26 mouse cellular contexts compared by ENCODE assay signal in genomic region chr11:82237439-82237838, GRCm38 (mm10).
DNase-seq lines count a peak whose midpoint lies in the region; ATAC-seq lines count a peak whose summit lies in the region.
"Had no signal": no experiment of that assay in that cellular context is flagged by ENCODE, and none has a peak within 500 bp of the region (broad histone marks: within the 10 kb centered on the region; RNA-seq: fewer than 3 reads in every experiment).

No protein-coding gene starts in this region.

- no peaks in the 10 kb centered on the region for H3K27me3 ChIP-seq in forebrain, embryonic 16.5 days (replicated peaks; ENCODE audit: control insufficient read depth, insufficient read depth, low read length)
- peaks cover 26% of the 10 kb centered on the region for H3K27me3 ChIP-seq in forebrain, embryonic 10.5 days (ENCODE audit: poor library complexity, severe bottlenecking)
- no peaks in the 10 kb centered on the region; the same call in none of the 2 replicates for H3K27me3 ChIP-seq in neural tube, embryonic 13.5 days
- 0 out of 2 replicates have a peak, but pooled peaks cover 4% of the 10 kb centered on the region for H3K27me3 ChIP-seq in neural tube, embryonic 15.5 days (replicated peaks)
- H3K27me3 ChIP-seq: liver, embryonic 15.5 days; stomach, embryonic 15.5 days had no signal

- H3K27ac ChIP-seq in forebrain, embryonic 16.5 days (ENCODE audit: low read length): no peak overlapping the region
- no peak overlapping the region for H3K27ac ChIP-seq in forebrain, embryonic 10.5 days
- H3K27ac ChIP-seq in neural tube, embryonic 13.5 days (replicated peaks): 0 out of 2 replicates have a peak overlapping the region, but pooled peaks have one; percentile 33
- H3K27ac ChIP-seq in neural tube, embryonic 15.5 days (replicated peaks): no peak overlapping the region
- H3K27ac ChIP-seq: heart, embryonic 10.5 days; heart, embryonic 15.5 days; limb, embryonic 12.5 days; liver, embryonic 15.5 days; stomach, embryonic 15.5 days had no signal

- 24% methylated on average over 5 of the region's 5 CpGs for WGBS in forebrain, embryonic 16.5 days
- WGBS in forebrain, embryonic 10.5 days: 69% methylated on average over 5 of the region's 5 CpGs
- 16% methylated on average over 5 of the region's 5 CpGs for WGBS in neural tube, embryonic 13.5 days
- 32% methylated on average over 5 of the region's 5 CpGs for WGBS in neural tube, embryonic 15.5 days

- peaks cover 10% of the 10 kb centered on the region for H3K4me1 ChIP-seq in forebrain, embryonic 16.5 days (replicated peaks; ENCODE audit: control insufficient read depth, insufficient read depth, low read length)
- peaks cover 8% of the 10 kb centered on the region; the same call in 1 of the 2 replicates for H3K4me1 ChIP-seq in forebrain, embryonic 10.5 days
- peaks cover 25% of the 10 kb centered on the region for H3K4me1 ChIP-seq in neural tube, embryonic 13.5 days (replicated peaks)
- peaks cover 13% of the 10 kb centered on the region for H3K4me1 ChIP-seq in neural tube, embryonic 15.5 days
- H3K4me1 ChIP-seq: heart, embryonic 10.5 days; heart, embryonic 15.5 days; liver, embryonic 15.5 days; stomach, embryonic 15.5 days had no signal

- intact Hi-C loops in left cerebral cortex, postnatal 4 days (cut with DNase I): loop anchor here (5.0 to 10.0 kb wide), 3 partner anchors 150 to 655 kb away; partner anchors contain the start of genes Cct6b, Fndc8, Rad51d and Tmem132e
- intact Hi-C loops in left cerebral cortex, postnatal 36 days (cut with DNase I): loop anchor here (5.0 to 10.0 kb wide), 2 partner anchors 165 to 447 kb away; no protein-coding TSS in a partner anchor

- H3K4me2 ChIP-seq in forebrain, embryonic 16.5 days (ENCODE audit: low read length): no peak overlapping the region
- no peak overlapping the region for H3K4me2 ChIP-seq in neural tube, embryonic 13.5 days
- H3K4me2 ChIP-seq in neural tube, embryonic 15.5 days: no peak overlapping the region
- H3K4me2 ChIP-seq: heart, embryonic 15.5 days; limb, embryonic 12.5 days; liver, embryonic 15.5 days; lung, embryonic 14.5 days; stomach, embryonic 15.5 days had no signal

- H3K9ac ChIP-seq in forebrain, embryonic 16.5 days (replicated peaks; ENCODE audit: low read depth, low read length): no peak overlapping the region
- H3K9ac ChIP-seq in neural tube, embryonic 13.5 days: peak overlapping the region; percentile 26; the same call in 1 of the 2 replicates
- H3K9ac ChIP-seq in neural tube, embryonic 15.5 days (replicated peaks): no peak overlapping the region
- H3K9ac ChIP-seq: heart, embryonic 15.5 days; limb, embryonic 12.5 days; liver, embryonic 15.5 days; lung, embryonic 14.5 days; stomach, embryonic 15.5 days had no signal

- peak; percentile 49 for ATAC-seq in forebrain, embryonic 16.5 days
- peak; percentile 59; the same call in 1 of the 2 replicates for ATAC-seq in neural tube, embryonic 13.5 days (ENCODE audit: low read depth)
- no peak for ATAC-seq in neural tube, embryonic 15.5 days (ENCODE audit: low FRiP score)
- ATAC-seq: CD4-positive, CD25-positive, alpha-beta regulatory T cell, adult 4 months; intestine, postnatal 0 days had no signal

- no peak overlapping the region for H3K4me3 ChIP-seq in forebrain, embryonic 16.5 days (replicated peaks; ENCODE audit: low read length)
- no peak overlapping the region for H3K4me3 ChIP-seq in forebrain, embryonic 10.5 days
- no peak overlapping the region for H3K4me3 ChIP-seq in neural tube, embryonic 13.5 days
- H3K4me3 ChIP-seq in neural tube, embryonic 15.5 days (replicated peaks): no peak overlapping the region
- H3K4me3 ChIP-seq: erythroblast, embryonic 14.5 days; heart, embryonic 10.5 days; heart, embryonic 15.5 days; limb, embryonic 12.5 days; liver, embryonic 15.5 days; stomach, embryonic 15.5 days had no signal

- no peaks in the 10 kb centered on the region for H3K9me3 ChIP-seq in forebrain, embryonic 16.5 days (ENCODE audit: control insufficient read depth, low read length)
- H3K9me3 ChIP-seq in forebrain, embryonic 10.5 days: no peaks in the 10 kb centered on the region
- H3K9me3 ChIP-seq in neural tube, embryonic 13.5 days: no peaks in the 10 kb centered on the region
- H3K9me3 ChIP-seq in neural tube, embryonic 15.5 days (replicated peaks): no peaks in the 10 kb centered on the region
- H3K9me3 ChIP-seq: heart, embryonic 10.5 days; heart, embryonic 15.5 days; limb, embryonic 12.5 days; liver, embryonic 15.5 days; stomach, embryonic 15.5 days had no signal

- DNase-seq in forebrain, embryonic 10.5 days (ENCODE audit: extremely low spot score, low spot score): no peak
- DNase-seq in left cerebral cortex, postnatal 4 days: peak; percentile 31
- DNase-seq in left cerebral cortex, postnatal 36 days (ENCODE audit: low spot score in 2 of 2): no peak
- DNase-seq in retina, postnatal 1 day: peak; percentile 27
- no peak for DNase-seq in right cerebral cortex, postnatal 10 days (ENCODE audit: low spot score in 2 of 2)
- DNase-seq: adrenal gland, postnatal 25 days; cerebellum, adult 2 months; gastrocnemius, postnatal 25 days; heart, adult 11 months; kidney, adult 9 months; kidney, postnatal 10 days; layer of hippocampus, postnatal 36 days; lung, embryonic 14.5 days; lung, postnatal 14 days; right cerebral cortex, postnatal 25 days had no signal

- no peaks in the 10 kb centered on the region for H3K36me3 ChIP-seq in forebrain, embryonic 16.5 days (ENCODE audit: control insufficient read depth, insufficient read depth)
- no peaks in the 10 kb centered on the region for H3K36me3 ChIP-seq in forebrain, embryonic 10.5 days (replicated peaks)
- no peaks in the 10 kb centered on the region for H3K36me3 ChIP-seq in neural tube, embryonic 13.5 days
- no peaks in the 10 kb centered on the region for H3K36me3 ChIP-seq in neural tube, embryonic 15.5 days
- H3K36me3 ChIP-seq: heart, embryonic 10.5 days; heart, embryonic 15.5 days; limb, embryonic 12.5 days; liver, embryonic 15.5 days; stomach, embryonic 15.5 days had no signal

Comparison
In these comparisons a context has a peak if more than half of its experiments do, and no peak if none do; other contexts are left out.
1. DNase-seq: peak in left cerebral cortex, postnatal 4 days (single experiment) and retina, postnatal 1 day (single experiment); none in forebrain, embryonic 10.5 days (single experiment), left cerebral cortex, postnatal 36 days (0 of 2) and right cerebral cortex, postnatal 10 days (0 of 2).